Mouse (Mus musculus): Measurements from ENCODE around the gene Zfp87. TPM values are rescaled to one million over a fixed set of nuclear protein-coding genes. Genes with fewer than 3 reads are reported as not detected.

Gene Zfp87
- total RNA-seq (2015; ENCODE audit: low replicate concordance) (5.0 and 11.3 TPM in 2 replicates), total RNA-seq (2017; ENCODE audit: low replicate concordance) (2.0 and 6.7 TPM in 2 replicates)

GRCm38 (mm10) chr13:67525753-67526410 lies at the start of gene Zfp87, which contains the start of gene Gm26965:
Gene Zfp87 (minus strand): TSS chr13:67526177.
Gene Gm26965 (minus strand): TSS chr13:67526151.
- ATAC-seq (replicated peaks; ENCODE audit: low FRiP score, poor library complexity, severe bottlenecking) = peak; percentile 99

GRCm38 (mm10) chr13:67572591-67573189 lies 46.7 kb upstream of the Zfp87 start:
- ATAC-seq (replicated peaks; ENCODE audit: low FRiP score, poor library complexity, severe bottlenecking) = no peak

GRCm38 (mm10) chr13:67553730-67554129 lies 27.8 kb upstream of the Zfp87 start, which contains the start of gene Zfp748:
Gene Zfp748 (minus strand): TSS chr13:67553830.
- no peak for ATAC-seq (replicated peaks; ENCODE audit: low FRiP score, poor library complexity, severe bottlenecking)

GRCm38 (mm10) chr13:67552505-67553346 lies 26.7 kb upstream of the Zfp87 start:
- ATAC-seq (replicated peaks; ENCODE audit: low FRiP score, poor library complexity, severe bottlenecking) = peak; percentile 92

GRCm38 (mm10) chr13:67545941-67546340 lies 20.0 kb upstream of the Zfp87 start:
- no peak for ATAC-seq (replicated peaks; ENCODE audit: low FRiP score, poor library complexity, severe bottlenecking)

- no peak for ATAC-seq (replicated peaks; ENCODE audit: low FRiP score, poor library complexity, severe bottlenecking)
Observed at GRCm38 (mm10) chr13:67527049-67527730, 1.2 kb upstream of the Zfp87 start.

GRCm38 (mm10) chr13:67500908-67501307 lies 25.1 kb downstream of the Zfp87 start:
- ATAC-seq (replicated peaks; ENCODE audit: low FRiP score, poor library complexity, severe bottlenecking) = no peak

- peak; percentile 65 for ATAC-seq (replicated peaks; ENCODE audit: low FRiP score, poor library complexity, severe bottlenecking)
Observed at GRCm38 (mm10) chr13:67500084-67500719, 25.8 kb downstream of the Zfp87 start, which contains the start of gene Zfp58. Gene Zfp58 (minus strand): TSS chr13:67500555.

- no peak for ATAC-seq (replicated peaks; ENCODE audit: low FRiP score, poor library complexity, severe bottlenecking)
Observed at GRCm38 (mm10) chr13:67495631-67496030, 30.3 kb downstream of the Zfp87 start.

- no peak for ATAC-seq (replicated peaks; ENCODE audit: low FRiP score, poor library complexity, severe bottlenecking)
Observed at GRCm38 (mm10) chr13:67484424-67484811, 41.6 kb downstream of the Zfp87 start.

- peak; percentile 98 for ATAC-seq (replicated peaks; ENCODE audit: low FRiP score, poor library complexity, severe bottlenecking)
Observed at GRCm38 (mm10) chr13:67483625-67484423, 42.2 kb downstream of the Zfp87 start, which contains the start of gene Zfp874b. Gene Zfp874b (minus strand): TSS chr13:67484258.

- ATAC-seq (replicated peaks; ENCODE audit: low FRiP score, poor library complexity, severe bottlenecking) = no peak
Observed at GRCm38 (mm10) chr13:67481528-67481927, 44.4 kb downstream of the Zfp87 start.

GRCm38 (mm10) chr13:67469274-67469673 lies 56.7 kb downstream of the Zfp87 start:
- ATAC-seq (replicated peaks; ENCODE audit: low FRiP score, poor library complexity, severe bottlenecking) = no peak

Other genes with a start within 250 kb of the Zfp87 start
- 0.36 and 0.42 TPM in 2 replicates for gene Zfp458, start 247.7 kb downstream of the Zfp87 start, total RNA-seq (2015; ENCODE audit: low replicate concordance)
- gene Zfp458, start 247.7 kb downstream of the Zfp87 start, total RNA-seq (2017; ENCODE audit: low replicate concordance) = 0.38 and 0.77 TPM in 2 replicates
- not detected in 2 replicates for gene Zfp457, start 219.7 kb downstream of the Zfp87 start, total RNA-seq (2015; ENCODE audit: low replicate concordance)
- gene Zfp457, start 219.7 kb downstream of the Zfp87 start, total RNA-seq (2017; ENCODE audit: low replicate concordance) = 1.4 TPM in 1 of 2 replicates, not detected in the other
- gene Zfp595, start 193.6 kb downstream of the Zfp87 start, total RNA-seq (2015; ENCODE audit: low replicate concordance) = 3.4 and 6.5 TPM in 2 replicates
- gene Zfp595, start 193.6 kb downstream of the Zfp87 start, total RNA-seq (2017; ENCODE audit: low replicate concordance) = 4.2 and 4.6 TPM in 2 replicates
- 11.7 TPM in 1 of 2 replicates, not detected in the other for gene Gm28044, start 165.6 kb downstream of the Zfp87 start, total RNA-seq (2015; ENCODE audit: low replicate concordance)
- not detected in 2 replicates for gene Gm28044, start 165.6 kb downstream of the Zfp87 start, total RNA-seq (2017; ENCODE audit: low replicate concordance)
- 0.84 and 4.7 TPM in 2 replicates for gene Zfp953, start 165.6 kb downstream of the Zfp87 start, total RNA-seq (2015; ENCODE audit: low replicate concordance)
- gene Zfp953, start 165.6 kb downstream of the Zfp87 start, total RNA-seq (2017; ENCODE audit: low replicate concordance) = 4.5 and 5.8 TPM in 2 replicates
- gene Gm28041, start 150.4 kb downstream of the Zfp87 start, total RNA-seq (2015; ENCODE audit: low replicate concordance) = not detected in 2 replicates
- gene Gm28041, start 150.4 kb downstream of the Zfp87 start, total RNA-seq (2017; ENCODE audit: low replicate concordance) = not detected in 2 replicates
- 1.4 TPM in 1 of 2 replicates, not detected in the other for gene Zfp456, start 150.4 kb downstream of the Zfp87 start, total RNA-seq (2015; ENCODE audit: low replicate concordance)
- 4.7 TPM in 1 of 2 replicates, not detected in the other for gene Zfp456, start 150.4 kb downstream of the Zfp87 start, total RNA-seq (2017; ENCODE audit: low replicate concordance)
- not detected in 2 replicates for gene Zfp429, start 126.4 kb downstream of the Zfp87 start, total RNA-seq (2015; ENCODE audit: low replicate concordance)
- gene Zfp429, start 126.4 kb downstream of the Zfp87 start, total RNA-seq (2017; ENCODE audit: low replicate concordance) = 4.0 TPM in 1 of 2 replicates, not detected in the other
- gene Zfp459, start 104.8 kb downstream of the Zfp87 start, total RNA-seq (2015; ENCODE audit: low replicate concordance) = not detected in 2 replicates
- gene Zfp459, start 104.8 kb downstream of the Zfp87 start, total RNA-seq (2017; ENCODE audit: low replicate concordance) = 0.13 TPM in 1 of 2 replicates, not detected in the other
- gene Zfp874a, start 74.6 kb downstream of the Zfp87 start, total RNA-seq (2015; ENCODE audit: low replicate concordance) = 0.84 and 7.2 TPM in 2 replicates
- gene Zfp874a, start 74.6 kb downstream of the Zfp87 start, total RNA-seq (2017; ENCODE audit: low replicate concordance) = 3.4 and 4.9 TPM in 2 replicates
- 2.9 and 7.1 TPM in 2 replicates for gene Zfp874b, start 41.9 kb downstream of the Zfp87 start, total RNA-seq (2015; ENCODE audit: low replicate concordance)
- 4.6 and 5.7 TPM in 2 replicates for gene Zfp874b, start 41.9 kb downstream of the Zfp87 start, total RNA-seq (2017; ENCODE audit: low replicate concordance)
- 3.2 and 5.0 TPM in 2 replicates for gene Zfp58, start 25.6 kb downstream of the Zfp87 start, total RNA-seq (2015; ENCODE audit: low replicate concordance)
- 1.8 TPM in 1 of 2 replicates, not detected in the other for gene Zfp58, start 25.6 kb downstream of the Zfp87 start, total RNA-seq (2017; ENCODE audit: low replicate concordance)
- not detected in 2 replicates for gene Gm26965, start within 50 bp of the Zfp87 start, total RNA-seq (2015; ENCODE audit: low replicate concordance)
- not detected in 2 replicates for gene Gm26965, start within 50 bp of the Zfp87 start, total RNA-seq (2017; ENCODE audit: low replicate concordance)
- gene Zfp748, start 27.7 kb upstream of the Zfp87 start, total RNA-seq (2015; ENCODE audit: low replicate concordance) = 5.8 and 9.2 TPM in 2 replicates
- gene Zfp748, start 27.7 kb upstream of the Zfp87 start, total RNA-seq (2017; ENCODE audit: low replicate concordance) = 4.2 and 7.1 TPM in 2 replicates
- gene Zfp729b, start 83.5 kb upstream of the Zfp87 start, total RNA-seq (2015; ENCODE audit: low replicate concordance) = 4.2 and 6.5 TPM in 2 replicates
- gene Zfp729b, start 83.5 kb upstream of the Zfp87 start, total RNA-seq (2017; ENCODE audit: low replicate concordance) = 3.0 and 5.1 TPM in 2 replicates
- not detected in 2 replicates for gene Gm49345, start 111.6 kb upstream of the Zfp87 start, total RNA-seq (2015; ENCODE audit: low replicate concordance)
- 0.13 TPM in 1 of 2 replicates, not detected in the other for gene Gm49345, start 111.6 kb upstream of the Zfp87 start, total RNA-seq (2017; ENCODE audit: low replicate concordance)
- gene Zfp729a, start 111.6 kb upstream of the Zfp87 start, total RNA-seq (2015; ENCODE audit: low replicate concordance) = 1.3 and 4.3 TPM in 2 replicates
- gene Zfp729a, start 111.6 kb upstream of the Zfp87 start, total RNA-seq (2017; ENCODE audit: low replicate concordance) = 1.2 and 6.0 TPM in 2 replicates
- gene Zfp738, start 160.9 kb upstream of the Zfp87 start, total RNA-seq (2015; ENCODE audit: low replicate concordance) = 1.3 and 7.2 TPM in 2 replicates
- gene Zfp738, start 160.9 kb upstream of the Zfp87 start, total RNA-seq (2017; ENCODE audit: low replicate concordance) = 1.1 and 1.4 TPM in 2 replicates
- 0.42 and 4.7 TPM in 2 replicates for gene Zfp65, start 203.0 kb upstream of the Zfp87 start, total RNA-seq (2015; ENCODE audit: low replicate concordance)
- gene Zfp65, start 203.0 kb upstream of the Zfp87 start, total RNA-seq (2017; ENCODE audit: low replicate concordance) = 0.39 and 1.6 TPM in 2 replicates
- 4.2 and 4.3 TPM in 2 replicates for gene Zfp85, start 229.1 kb upstream of the Zfp87 start, total RNA-seq (2015; ENCODE audit: low replicate concordance)
- 0.23 TPM in 1 of 2 replicates, not detected in the other for gene Zfp85, start 229.1 kb upstream of the Zfp87 start, total RNA-seq (2017; ENCODE audit: low replicate concordance)

All from erythroid progenitor cell, adult 5-6 weeks (primary cell).